Mouse (Mus musculus) embryonic stem cell, embryonic (primary cell): ENCODE measurements around the gene Tmem140.

Experiments
- CTCF ChIA-PET, 4 experiments: fragments of 300-600 bp in 2 of 4; fragments of 350-600 bp in 2 of 4; sonication (Branson Sonifier 250); formaldehyde crosslinking; loops; one replicate each; lab custom pipeline; 2022; ENCODE audit warnings: inconsistent platforms in 2 of 4; lab: Charles Lee
- POLR2A ChIA-PET, 4 experiments: fragments of 300-600 bp in 2 of 4; fragments of 350-600 bp in 2 of 4; sonication (Branson Sonifier 250); formaldehyde crosslinking; loops; one replicate each; lab custom pipeline; 2022; ENCODE audit warnings: antibody characterized with exemption in 4 of 4, inconsistent platforms in 1 of 4; lab: Charles Lee

Tmem140 gene

GRCm38 (mm10) chr6:34870724-34871123 lies 7.8 kb downstream of the Tmem140 start:
- CTCF ChIA-PET, result interaction anchor here in 1 of 4 experiments (1.9 kb wide), 1 partner anchor 9 kb away, joined by 5 read pairs; no protein-coding TSS in a partner anchor

DNA sequence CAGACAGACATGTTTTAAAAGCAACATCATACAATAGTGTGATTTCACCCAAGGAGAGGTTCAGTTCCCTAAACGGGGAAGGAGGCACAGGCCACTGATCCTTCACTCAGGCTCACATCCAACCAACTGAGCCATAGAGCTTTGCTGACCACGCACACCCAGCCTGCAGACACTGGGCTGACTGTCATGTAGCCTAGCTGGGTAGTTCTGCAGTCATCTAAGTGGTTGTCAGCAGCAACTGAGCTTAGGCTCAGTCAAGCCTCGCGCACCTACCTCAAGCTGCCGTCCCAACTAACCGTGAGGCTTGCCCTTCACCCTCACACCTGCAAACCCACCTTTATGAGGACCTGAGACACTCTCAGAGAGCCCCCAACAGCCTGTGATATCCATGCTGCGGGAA lies 9.0 kb downstream of the Tmem140 start:
- ChIA-PET POLR2A (interaction anchor here in 3 of 4 experiments (0.7 to 1.0 kb wide), 4 partner anchors 9 to 672 kb away, joined by 3 to 4 read pairs (median 3); partner anchors contain the start of gene Tmem140 (in 1 of the 3)), CTCF (interaction anchor here in 1 of 4 experiments (0.5 kb wide), 1 partner anchor 535 kb away, joined by 4 read pairs; no protein-coding TSS in a partner anchor)

More at GRCm38 (mm10) chr6:34870724-34871123, 7.8 kb downstream of the Tmem140 start:
- POLR2A ChIA-PET, result interaction anchor here in 1 of 4 experiments (0.8 kb wide), 1 partner anchor 15 kb away, joined by 3 read pairs; no protein-coding TSS in a partner anchor

GRCm38 (mm10) chr6:34872871-34873270 lies 9.9 kb downstream of the Tmem140 start:
- POLR2A ChIA-PET, result interaction anchor here in 2 of 4 experiments (0.7 to 1.0 kb wide), 2 partner anchors 10 to 47 kb away, joined by 3 to 4 read pairs; partner anchors contain the start of gene Tmem140 (in 1 of the 2)
- CTCF ChIA-PET, result no interaction called here

DNA sequence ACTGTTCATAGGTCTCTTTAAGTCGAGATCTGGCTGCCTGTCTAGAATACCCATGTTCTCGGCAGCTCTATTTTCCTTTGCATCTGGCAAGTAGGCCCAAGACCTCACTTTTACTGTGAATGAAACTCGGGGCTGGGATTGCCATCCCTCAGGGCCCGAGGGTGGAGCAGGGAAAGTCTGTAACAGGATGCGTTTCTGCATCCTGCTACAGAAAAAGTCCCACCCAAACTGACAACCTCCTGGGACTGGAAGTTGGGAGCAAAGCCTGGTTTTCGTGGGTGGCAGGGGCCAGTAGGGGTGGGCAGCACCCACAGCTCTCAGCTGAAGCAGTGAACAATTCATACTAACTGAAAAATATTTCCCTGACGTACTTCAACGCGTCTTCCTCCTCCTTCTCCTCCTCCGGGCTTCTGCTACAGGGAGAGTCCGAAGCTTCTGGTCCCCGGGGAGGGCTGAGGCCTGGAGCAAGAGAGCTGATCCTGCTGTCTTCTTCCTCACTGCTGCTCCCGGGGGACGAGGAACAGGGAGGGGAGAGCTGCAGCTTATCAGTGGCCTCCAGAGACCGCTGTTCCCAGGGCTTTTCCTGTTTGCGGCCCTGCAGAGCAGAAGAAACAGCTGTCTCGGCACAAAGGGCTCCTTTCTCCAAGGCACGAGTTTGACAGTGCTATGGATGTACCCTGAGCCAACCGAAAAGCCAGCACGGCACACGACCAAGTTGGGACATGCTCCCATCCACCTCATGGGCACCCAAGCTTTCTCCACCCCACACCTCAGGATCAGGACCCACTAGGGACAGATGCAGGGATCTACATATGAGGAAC lies 11.4 kb downstream of the Tmem140 start:
- ChIA-PET CTCF (interaction anchor here in 1 of 4 experiments (0.6 to 0.7 kb wide), 2 partner anchors 13 to 48 kb away, joined by 4 to 7 read pairs; no protein-coding TSS in a partner anchor), POLR2A (interaction anchor here in 1 of 4 experiments (3.0 kb wide), 1 partner anchor 11 kb away, joined by 11 read pairs; the partner anchor contains the start of gene Tmem140)

DNA sequence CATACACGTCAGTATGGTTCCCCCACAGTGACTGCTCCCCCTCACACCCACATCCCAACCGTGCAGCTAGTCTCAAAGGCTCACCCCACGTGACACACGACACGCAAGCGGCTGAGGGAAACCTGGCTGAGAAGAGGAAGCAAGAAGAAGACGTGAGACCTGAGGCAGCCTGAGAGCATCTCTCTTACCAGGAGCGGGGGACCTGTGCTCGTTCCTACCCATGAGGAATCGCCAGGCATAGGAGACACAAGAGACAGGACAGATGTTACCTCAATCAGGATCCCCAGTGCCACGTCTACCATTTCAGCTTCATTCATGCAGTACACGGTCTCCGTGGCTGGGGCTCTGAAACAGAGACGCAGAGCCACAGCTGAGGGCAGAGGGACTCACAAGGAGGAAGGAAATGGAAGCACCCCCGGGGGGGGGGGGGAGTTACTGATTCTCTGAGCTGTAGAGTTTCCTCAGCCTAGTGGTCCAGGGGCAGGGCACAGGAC lies 12.4 kb downstream of the Tmem140 start:
- POLR2A ChIA-PET, result interaction anchor here in 2 of 4 experiments (1.0 to 3.0 kb wide), 3 partner anchors 9 to 14 kb away, joined by 3 to 11 read pairs (median 5); partner anchors contain the start of gene Tmem140 (in 1 of the 2)
- CTCF ChIA-PET, result interaction anchor here in 1 of 4 experiments (0.6 to 1.4 kb wide), 2 partner anchors 52 to 327 kb away, joined by 4 read pairs; no protein-coding TSS in a partner anchor

- CTCF ChIA-PET, result interaction anchor here in 2 of 4 experiments (0.6 to 1.4 kb wide), 5 partner anchors 9 to 328 kb away, joined by 3 to 6 read pairs (median 4); no protein-coding TSS in a partner anchor
- POLR2A ChIA-PET, result interaction anchor here in 2 of 4 experiments (0.8 to 3.0 kb wide), 9 partner anchors 9 to 301 kb away, joined by 3 to 11 read pairs (median 3); partner anchors contain the start of genes Tmem140 (in 2 of the 2) and Nup205 (in 1 of the 2)
Observed at GRCm38 (mm10) chr6:34875966-34876834, 13.3 kb downstream of the Tmem140 start.

GRCm38 (mm10) chr6:34876835-34877156 lies 13.8 kb downstream of the Tmem140 start:
- ChIA-PET CTCF (interaction anchor here in 2 of 4 experiments (0.9 to 1.4 kb wide), 4 partner anchors 9 to 50 kb away, joined by 3 to 6 read pairs (median 4); no protein-coding TSS in a partner anchor), POLR2A (interaction anchor here in 2 of 4 experiments (0.8 to 4.3 kb wide), 10 partner anchors 9 to 300 kb away, joined by 3 to 29 read pairs (median 4); partner anchors contain the start of genes Tmem140 (in 2 of the 2) and Nup205 (in 1 of the 2))

DNA sequence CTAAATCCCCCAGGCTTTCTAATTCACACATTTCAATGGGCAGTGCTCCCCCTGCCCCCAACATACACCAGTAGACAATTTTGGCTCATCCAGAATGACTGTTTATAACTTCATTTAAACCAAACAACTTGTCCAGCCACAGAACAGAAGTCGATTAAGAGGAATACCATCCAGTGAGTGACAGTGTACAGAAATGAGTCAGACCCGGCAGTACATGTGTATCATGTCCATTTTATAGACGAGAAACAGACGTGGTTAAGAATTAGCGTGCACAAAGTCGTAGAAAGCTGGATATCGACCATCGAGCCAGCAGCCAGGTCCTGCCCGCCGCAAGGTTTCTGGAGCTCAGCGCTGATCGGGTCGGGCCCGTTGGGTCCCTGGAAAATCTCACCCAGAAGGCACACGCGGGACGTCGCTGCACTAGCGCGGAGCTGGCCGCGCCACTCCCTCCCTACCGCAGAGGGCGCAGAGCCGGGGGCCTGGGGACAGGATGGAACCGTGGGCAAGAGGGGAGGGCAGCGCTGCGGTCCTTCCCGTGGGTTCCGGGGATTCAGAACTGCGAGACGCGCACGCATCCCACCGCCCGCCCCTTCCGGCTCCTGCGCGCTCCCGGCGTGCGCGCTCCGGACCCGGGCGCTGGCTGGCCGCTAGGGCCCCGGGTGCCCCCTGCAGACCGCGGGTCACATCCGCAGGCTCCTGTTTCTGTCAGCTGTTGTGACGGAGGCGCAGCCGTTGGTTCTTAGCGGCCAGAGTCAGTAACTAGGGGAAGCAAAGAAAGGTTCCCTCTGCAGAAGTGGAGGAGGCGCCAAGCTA lies 14.8 kb downstream of the Tmem140 start, which contains the start of gene Cyren:
Cyren (minus strand) TSS at position 552 of the 813 bp plus-strand sequence.
- ChIA-PET CTCF (interaction anchor here (0.7 to 3.9 kb wide), 17 partner anchors 9 to 531 kb away, joined by 3 to 17 read pairs (median 4); partner anchors contain the start of genes Agbl3 (in 1 of the 4) and Bpgm (in 1 of the 4)), POLR2A (interaction anchor here in 3 of 4 experiments (0.5 to 4.3 kb wide), 31 partner anchors 9 to 559 kb away, joined by 3 to 29 read pairs (median 4); partner anchors contain the start of genes Agbl3 (in 3 of the 3), Bpgm (in 1 of the 3), Stra8 (in 1 of the 3) and Tmem140 (in 1 of the 3))

DNA sequence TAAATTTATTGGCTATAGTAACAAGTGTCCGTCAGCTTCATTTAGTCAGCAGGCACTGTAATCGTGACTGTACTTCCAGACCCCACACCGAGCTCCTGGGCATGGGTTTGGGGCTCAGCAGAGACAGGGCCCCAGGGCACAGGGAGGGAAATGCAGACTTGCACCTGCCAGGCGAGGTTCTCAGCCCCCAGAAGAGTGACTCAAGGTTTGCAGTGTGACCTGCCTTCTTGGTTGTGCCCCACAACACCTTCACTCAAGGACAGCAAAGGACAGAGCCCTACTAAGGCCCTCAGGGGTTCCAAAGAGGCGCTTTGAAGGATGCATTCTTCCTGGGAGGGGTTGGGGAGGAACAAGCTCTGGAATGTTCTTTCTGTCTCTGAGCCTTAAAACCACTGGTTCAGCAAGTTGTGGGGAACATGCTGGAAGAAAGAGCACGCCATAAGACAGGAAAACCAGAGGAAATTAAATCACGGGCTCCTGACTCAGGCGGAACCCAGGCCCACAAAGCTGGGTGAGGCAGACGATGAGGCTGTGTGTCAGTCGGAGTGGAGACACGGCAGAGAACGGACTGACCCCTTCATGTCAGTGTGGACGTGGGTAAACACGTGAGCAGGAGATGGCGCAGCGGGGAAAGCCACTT lies 16.3 kb downstream of the Tmem140 start:
- ChIA-PET POLR2A (interaction anchor here in 3 of 4 experiments (0.8 to 4.3 kb wide), 17 partner anchors 7 to 48 kb away, joined by 3 to 29 read pairs (median 4); partner anchors contain the start of genes Wdr91 (in 2 of the 3), Stra8 (in 1 of the 3) and Tmem140 (in 1 of the 3)), CTCF (interaction anchor here (0.5 to 3.9 kb wide), 16 partner anchors 9 to 769 kb away, joined by 3 to 17 read pairs (median 4); partner anchors contain the start of genes Stra8 (in 1 of the 4) and Wdr91 (in 1 of the 4))

GRCm38 (mm10) chr6:34879911-34880475 lies 17.0 kb downstream of the Tmem140 start:
- ChIA-PET CTCF (interaction anchor here (0.6 to 3.9 kb wide), 13 partner anchors 9 to 586 kb away, joined by 3 to 17 read pairs (median 4); partner anchors contain the start of genes Stra8 (in 1 of the 4) and Wdr91 (in 1 of the 4)), POLR2A (interaction anchor here in 2 of 4 experiments (0.9 to 4.3 kb wide), 7 partner anchors 9 to 34 kb away, joined by 3 to 29 read pairs (median 3); partner anchors contain the start of gene Wdr91 (in 1 of the 2))

DNA sequence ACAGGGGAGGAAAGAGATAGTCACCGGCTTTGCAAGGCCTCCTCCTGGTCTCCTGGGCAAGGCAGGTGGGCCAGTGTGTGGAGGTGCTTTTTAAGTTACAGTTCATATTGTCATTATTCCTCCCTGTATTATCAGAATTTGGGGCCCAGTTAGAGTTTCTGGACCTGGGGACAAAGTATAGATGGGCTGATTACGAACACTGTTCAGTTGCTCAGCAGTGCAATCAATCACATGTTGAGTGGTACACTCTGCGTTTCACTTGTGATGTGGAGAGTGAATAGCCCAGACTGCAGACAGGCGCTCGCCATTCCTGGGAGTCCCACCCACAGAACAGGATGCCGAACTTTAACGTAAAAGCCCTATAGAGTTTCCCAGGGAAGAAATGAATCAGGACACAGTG lies 21.8 kb downstream of the Tmem140 start:
- CTCF ChIA-PET, result no interaction called here
- POLR2A ChIA-PET, result interaction anchor here in 1 of 4 experiments (1.5 kb wide), 1 partner anchor 26 kb away, joined by 4 read pairs; the partner anchor contains the start of gene Wdr91

DNA sequence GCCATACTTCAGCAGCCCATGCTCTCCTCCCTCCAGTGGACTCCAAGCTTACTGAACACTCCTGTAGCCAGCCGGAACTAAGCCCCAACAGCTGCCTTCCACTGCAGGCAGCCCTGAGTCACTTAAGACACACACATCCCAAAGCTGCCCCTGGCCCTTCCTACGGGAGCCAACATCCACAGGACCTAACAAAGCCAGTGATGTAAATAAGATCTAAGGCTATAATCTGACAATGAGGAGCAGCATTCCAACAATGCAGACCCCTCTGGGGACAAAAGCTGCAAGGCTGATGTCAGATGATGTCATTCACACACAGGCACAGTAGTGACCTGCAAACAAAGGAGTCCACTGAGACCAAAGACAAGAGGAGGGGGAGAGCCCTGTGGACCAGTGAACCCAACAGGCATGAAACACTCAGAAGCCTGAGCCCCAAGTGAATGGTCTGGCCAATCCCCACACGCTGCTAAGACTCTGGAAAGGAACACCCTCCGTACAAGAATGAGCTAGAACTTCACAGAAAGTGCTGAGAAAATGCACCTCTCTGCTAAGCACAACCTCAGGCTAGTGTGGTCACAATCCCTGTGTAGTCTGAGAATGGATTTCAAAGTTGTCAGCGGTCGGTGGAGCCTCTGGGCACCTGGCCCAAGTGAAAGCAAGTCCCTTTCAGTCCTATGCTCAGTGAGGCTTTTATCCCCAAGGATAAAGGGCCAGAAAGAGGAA lies 24.3 kb downstream of the Tmem140 start:
- POLR2A ChIA-PET, result interaction anchor here in 3 of 4 experiments (1.0 to 2.1 kb wide), 14 partner anchors 9 to 106 kb away, joined by 3 to 6 read pairs (median 4); partner anchors contain the start of genes Cyren (in 3 of the 3), Tmem140 (in 1 of the 3) and Wdr91 (in 1 of the 3)
- CTCF ChIA-PET, result interaction anchor here in 3 of 4 experiments (0.5 to 1.2 kb wide), 4 partner anchors 9 to 541 kb away, joined by 3 to 7 read pairs (median 3); partner anchors contain the start of gene Cyren (in 1 of the 3)

GRCm38 (mm10) chr6:34889185-34889584 lies 26.2 kb downstream of the Tmem140 start:
- POLR2A ChIA-PET, result interaction anchor here in 2 of 4 experiments (0.5 to 2.1 kb wide), 8 partner anchors 9 to 413 kb away, joined by 3 to 5 read pairs (median 3); partner anchors contain the start of genes Cyren (in 2 of the 2), Bpgm (in 1 of the 2) and Wdr91 (in 1 of the 2)
- CTCF ChIA-PET, result interaction anchor here in 1 of 4 experiments (1.0 to 1.7 kb wide), 2 partner anchors 9 to 11 kb away, joined by 3 to 4 read pairs; partner anchors contain the start of gene Cyren

DNA sequence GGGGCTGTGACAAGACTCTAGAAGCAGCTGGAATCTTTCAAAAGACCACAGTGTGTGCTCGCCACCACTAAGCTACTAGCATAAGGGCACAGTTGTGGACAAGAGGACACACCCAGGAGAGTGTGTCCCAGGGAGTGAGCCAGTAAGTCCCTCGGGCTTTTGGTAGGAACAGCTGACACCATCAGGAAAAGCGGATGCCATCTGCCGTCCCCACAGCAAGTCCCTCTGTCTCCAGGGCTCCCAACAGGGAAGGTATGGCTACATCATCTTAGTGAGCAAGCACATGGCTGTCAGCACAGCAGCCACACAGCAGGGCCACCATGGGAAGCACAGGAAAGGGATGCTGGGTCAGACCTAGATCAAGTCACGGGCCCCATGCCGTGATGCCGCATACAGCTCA lies 32.6 kb downstream of the Tmem140 start:
- ChIA-PET POLR2A (interaction anchor here in 2 of 4 experiments (1.0 to 6.3 kb wide), 5 partner anchors 9 to 32 kb away, joined by 3 to 29 read pairs (median 4); partner anchors contain the start of genes Wdr91 (in 2 of the 2) and Cyren (in 1 of the 2)), CTCF (interaction anchor here in 1 of 4 experiments (0.8 to 0.9 kb wide), 3 partner anchors 10 to 422 kb away, joined by 3 to 4 read pairs (median 3); no protein-coding TSS in a partner anchor)
